Mouse (Mus musculus): ENCODE results near the gene Cyp4f15.

DNA sequence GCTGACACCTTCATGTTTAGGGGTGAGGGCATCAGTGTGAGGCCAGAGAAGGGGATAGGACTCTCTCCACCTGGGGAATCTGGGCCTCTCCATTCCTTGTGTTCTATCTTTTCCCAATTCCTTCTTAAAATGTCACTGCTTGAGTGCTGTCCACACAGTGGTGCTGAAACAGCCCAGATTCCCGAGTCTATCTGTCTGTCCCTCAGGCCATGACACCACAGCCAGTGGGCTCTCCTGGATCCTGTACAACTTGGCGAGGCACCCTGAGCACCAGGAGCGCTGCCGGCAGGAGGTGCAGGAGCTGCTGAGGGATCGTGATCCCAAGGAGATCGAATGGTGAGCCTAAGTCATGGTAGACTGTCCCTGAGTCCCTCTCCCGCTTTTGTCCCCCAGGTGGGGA, 11.5 kb upstream of the Cyp4f15 start:
- TF ChIP-seq POLR2A (IDR thresholded peaks at IDR 0.05; ENCODE audit: control insufficient read depth in 1 of 2, insufficient read depth in 1 of 2, low read depth in 1 of 2, low read length in 2 of 2, poor library complexity in 1 of 2) = no peak
- no peak for TF ChIP-seq SMC3 (IDR thresholded peaks at IDR 0.05; ENCODE audit: low read depth, low read length)
- no peak for TF ChIP-seq ZMIZ1 (IDR thresholded peaks at IDR 0.05; ENCODE audit: low read depth, low read length)
- no peak for TF ChIP-seq BHLHE40 (IDR thresholded peaks at IDR 0.05; ENCODE audit: borderline replicate concordance, low read depth, low read length)
- TF ChIP-seq NELFE (IDR thresholded peaks at IDR 0.05; ENCODE audit: low read depth, low read length) = no peak
- TF ChIP-seq UBTF (IDR thresholded peaks at IDR 0.05; ENCODE audit: borderline replicate concordance, insufficient read depth, low read depth, low read length) = no peak
- TF ChIP-seq MAX (IDR thresholded peaks at IDR 0.05; ENCODE audit: low read length) = no peak
- no peak for TF ChIP-seq MYC (IDR thresholded peaks at IDR 0.05; ENCODE audit: low read depth, low read length)
- TF ChIP-seq RCOR1 (IDR thresholded peaks at IDR 0.05; ENCODE audit: low read depth, low read length) = no peak
- no peak for TF ChIP-seq GABPA (IDR thresholded peaks at IDR 0.05; ENCODE audit: low read depth, low read length)
- TF ChIP-seq GATA1 (IDR thresholded peaks at IDR 0.05; ENCODE audit: low read depth, low read length) = no peak
